Mouse (Mus musculus): ENCODE measurements around the gene Pard3b. TPM values are rescaled to one million over a fixed set of nuclear protein-coding genes. Genes with fewer than 3 reads are reported as not detected.

The Pard3b gene
- polyA plus RNA-seq, 1 experiment, result 5.6 TPM

- Histone ChIP-seq H3K27me3 (replicated peaks) (no peaks in the 10 kb centered on the region), H3K36me3 (replicated peaks; ENCODE audit: low read length) (peaks cover 5% of the 10 kb centered on the region), H3K9me3 (no peaks in the 10 kb centered on the region), H3K4me3 (replicated peaks) (no peak overlapping the region), H3K4me1 (no peaks in the 10 kb centered on the region)
- TF ChIP-seq FLI1 (IDR thresholded peaks at IDR 0.05; ENCODE audit: low read length) (no peak), GATA1 (IDR thresholded peaks at IDR 0.05; ENCODE audit: borderline replicate concordance, low read length) (no peak)
Measured at GRCm38 (mm10) chr1:62635203-62635602, 996.6 kb downstream of the Pard3b start.

- no peaks in the 10 kb centered on the region for H3K9me3 ChIP-seq
- peaks cover 5% of the 10 kb centered on the region for H3K36me3 ChIP-seq (replicated peaks; ENCODE audit: low read length)
- TF ChIP-seq FLI1 (IDR thresholded peaks at IDR 0.05; ENCODE audit: low read length), result no peak
- TF ChIP-seq GATA1 (IDR thresholded peaks at IDR 0.05; ENCODE audit: borderline replicate concordance, low read length), result no peak
- no peaks in the 10 kb centered on the region for H3K4me1 ChIP-seq
- H3K4me3 ChIP-seq (replicated peaks), result no peak overlapping the region
- H3K27me3 ChIP-seq (replicated peaks), result no peaks in the 10 kb centered on the region
Measured at GRCm38 (mm10) chr1:62636906-62637673, 998.5 kb downstream of the Pard3b start.

- Histone ChIP-seq H3K36me3 (replicated peaks; ENCODE audit: low read length) (peaks cover 5% of the 10 kb centered on the region), H3K4me1 (no peaks in the 10 kb centered on the region)
- no peak for TF ChIP-seq GATA1 (IDR thresholded peaks at IDR 0.05; ENCODE audit: borderline replicate concordance, low read length)
- no peak for TF ChIP-seq FLI1 (IDR thresholded peaks at IDR 0.05; ENCODE audit: low read length)
Measured at GRCm38 (mm10) chr1:62639012-62639411, 1000.4 kb downstream of the Pard3b start.

GRCm38 (mm10) chr1:62639440-62639839, 1000.8 kb downstream of the Pard3b start:
- H3K9me3 ChIP-seq, result no peaks in the 10 kb centered on the region
- no peak overlapping the region for H3K4me3 ChIP-seq (replicated peaks)
- H3K27me3 ChIP-seq (replicated peaks), result no peaks in the 10 kb centered on the region
- H3K4me1 ChIP-seq, result no peaks in the 10 kb centered on the region
- H3K36me3 ChIP-seq (replicated peaks; ENCODE audit: low read length), result peaks cover 5% of the 10 kb centered on the region
- TF ChIP-seq GATA1 (IDR thresholded peaks at IDR 0.05; ENCODE audit: borderline replicate concordance, low read length) (no peak), FLI1 (IDR thresholded peaks at IDR 0.05; ENCODE audit: low read length) (no peak)

More at GRCm38 (mm10) chr1:62639012-62639411, 1000.4 kb downstream of the Pard3b start:
- Histone ChIP-seq H3K9me3 (no peaks in the 10 kb centered on the region), H3K4me3 (replicated peaks) (no peak overlapping the region), H3K27me3 (replicated peaks) (no peaks in the 10 kb centered on the region)

GRCm38 (mm10) chr1:62644631-62645278, 1006.1 kb downstream of the Pard3b start:
- Histone ChIP-seq H3K4me1 (no peaks in the 10 kb centered on the region), H3K36me3 (replicated peaks; ENCODE audit: low read length) (no peaks in the 10 kb centered on the region), H3K27me3 (replicated peaks) (no peaks in the 10 kb centered on the region), H3K9me3 (no peaks in the 10 kb centered on the region), H3K4me3 (replicated peaks) (no peak overlapping the region)
- no peak for TF ChIP-seq GATA1 (IDR thresholded peaks at IDR 0.05; ENCODE audit: borderline replicate concordance, low read length)

GRCm38 (mm10) chr1:62646812-62647211, 1008.2 kb downstream of the Pard3b start:
- no peaks in the 10 kb centered on the region for H3K9me3 ChIP-seq
- no peaks in the 10 kb centered on the region for H3K27me3 ChIP-seq (replicated peaks)
- H3K36me3 ChIP-seq (replicated peaks; ENCODE audit: low read length), result no peaks in the 10 kb centered on the region
- no peaks in the 10 kb centered on the region for H3K4me1 ChIP-seq
- no peak for TF ChIP-seq GATA1 (IDR thresholded peaks at IDR 0.05; ENCODE audit: borderline replicate concordance, low read length)
- TF ChIP-seq FLI1 (IDR thresholded peaks at IDR 0.05; ENCODE audit: low read length), result no peak
- H3K4me3 ChIP-seq (replicated peaks), result no peak overlapping the region

GRCm38 (mm10) chr1:62648116-62648515, 1009.5 kb downstream of the Pard3b start:
- TF ChIP-seq GATA1 (IDR thresholded peaks at IDR 0.05; ENCODE audit: borderline replicate concordance, low read length), result no peak
- TF ChIP-seq FLI1 (IDR thresholded peaks at IDR 0.05; ENCODE audit: low read length), result no peak
- H3K4me1 ChIP-seq, result no peaks in the 10 kb centered on the region
- no peaks in the 10 kb centered on the region for H3K9me3 ChIP-seq
- H3K27me3 ChIP-seq (replicated peaks), result no peaks in the 10 kb centered on the region
- no peak overlapping the region for H3K4me3 ChIP-seq (replicated peaks)
- no peaks in the 10 kb centered on the region for H3K36me3 ChIP-seq (replicated peaks; ENCODE audit: low read length)

- Histone ChIP-seq H3K36me3 (replicated peaks; ENCODE audit: low read length) (no peaks in the 10 kb centered on the region), H3K27me3 (replicated peaks) (no peaks in the 10 kb centered on the region), H3K4me1 (no peaks in the 10 kb centered on the region), H3K9me3 (no peaks in the 10 kb centered on the region), H3K4me3 (replicated peaks) (no peak overlapping the region)
- no peak for TF ChIP-seq FLI1 (IDR thresholded peaks at IDR 0.05; ENCODE audit: low read length)
- TF ChIP-seq GATA1 (IDR thresholded peaks at IDR 0.05; ENCODE audit: borderline replicate concordance, low read length), result no peak
Measured at GRCm38 (mm10) chr1:62648591-62648990, 1010.0 kb downstream of the Pard3b start.

GRCm38 (mm10) chr1:62650491-62650890, 1011.9 kb downstream of the Pard3b start:
- TF ChIP-seq GATA1 (IDR thresholded peaks at IDR 0.05; ENCODE audit: borderline replicate concordance, low read length), result no peak
- TF ChIP-seq FLI1 (IDR thresholded peaks at IDR 0.05; ENCODE audit: low read length), result no peak
- Histone ChIP-seq H3K4me3 (replicated peaks) (no peak overlapping the region), H3K27me3 (replicated peaks) (no peaks in the 10 kb centered on the region), H3K9me3 (no peaks in the 10 kb centered on the region), H3K36me3 (replicated peaks; ENCODE audit: low read length) (no peaks in the 10 kb centered on the region), H3K4me1 (no peaks in the 10 kb centered on the region)

GRCm38 (mm10) chr1:62654436-62654835, 1015.8 kb downstream of the Pard3b start:
- no peak overlapping the region for H3K4me3 ChIP-seq (replicated peaks)
- H3K36me3 ChIP-seq (replicated peaks; ENCODE audit: low read length), result no peaks in the 10 kb centered on the region
- no peaks in the 10 kb centered on the region for H3K27me3 ChIP-seq (replicated peaks)
- H3K9me3 ChIP-seq, result no peaks in the 10 kb centered on the region; the same call in 1 of the 2 replicates
- no peaks in the 10 kb centered on the region for H3K4me1 ChIP-seq
- TF ChIP-seq GATA1 (IDR thresholded peaks at IDR 0.05; ENCODE audit: borderline replicate concordance, low read length), result no peak
- TF ChIP-seq FLI1 (IDR thresholded peaks at IDR 0.05; ENCODE audit: low read length), result no peak

All from megakaryocyte, embryonic 14.5 days (primary cell).